Mouse (Mus musculus) CD4-positive naive resting alpha-beta T cell, adult 76 days (primary cell): Measurements from ENCODE around the gene Snrpc. TPM values are rescaled to one million over a fixed set of nuclear protein-coding genes. Genes with fewer than 3 reads are reported as not detected.

Experiments used
- total RNA-seq: library from RNA; stranded (reverse); gene quantifications from one replicate; pipeline ENCODE4 v1.2.4, GENCODE M21; 2023

Snrpc gene
- 68.9 TPM for total RNA-seq

GRCm38 (mm10) chr17:27837850-27838249 lies at the start of gene Snrpc:
Snrpc (plus strand) TSS chr17:27838150.

GRCm38 (mm10) chr17:27820568-27821406 lies 17.2 kb upstream of the Snrpc start, which contains the start of gene D17Wsu92e:
D17Wsu92e (minus strand) TSS chr17:27820648.

GRCm38 (mm10) chr17:27856265-27856797 lies 18.4 kb downstream of the Snrpc start, which contains the start of gene Uhrf1bp1:
Uhrf1bp1 (plus strand) TSS chr17:27856441.

Other genes starting within 250 kb of the Snrpc start
- gene Nudt3, start 214.7 kb upstream of the Snrpc start, total RNA-seq: 86.4 TPM
- gene RPS10-NUDT3, start 202.9 kb upstream of the Snrpc start, total RNA-seq: not detected
- 2,982 TPM for gene Rps10, start 201.5 kb upstream of the Snrpc start, total RNA-seq
- 38.2 TPM for gene Pacsin1, start 182.6 kb upstream of the Snrpc start, total RNA-seq
- 1.2 TPM for gene Spdef, start 109.2 kb upstream of the Snrpc start, total RNA-seq
- 81.3 TPM for gene D17Wsu92e, start 17.5 kb upstream of the Snrpc start, total RNA-seq
- 4.4 TPM for gene Uhrf1bp1, start 18.3 kb downstream of the Snrpc start, total RNA-seq
- gene Anks1, start 71.2 kb downstream of the Snrpc start, total RNA-seq: 50.7 TPM
- 29.7 TPM for gene Taf11, start 71.7 kb downstream of the Snrpc start, total RNA-seq
- 2.3 TPM for gene Tcp11, start 242.5 kb downstream of the Snrpc start, total RNA-seq